Mouse (Mus musculus): ENCODE data around the gene 4930486L24Rik. TPM values are rescaled to one million over a fixed set of nuclear protein-coding genes. Genes with fewer than 3 reads are reported as not detected.
"Not testable (repeated sequence)": the region's sequence is repeated elsewhere in the genome, so short reads cannot be mapped to it uniquely, and the experiment has no call there.

Gene 4930486L24Rik
- total RNA-seq (2014; fragmentation: Nextera tagmentation) (not detected in 2 replicates), total RNA-seq (2017) (0.15 and 0.99 TPM in 2 replicates)

GRCm38 (mm10) chr13:60864281-60864680 is at the start of gene 4930486L24Rik:
TSS of gene 4930486L24Rik (minus strand) at chr13:60864475.
- no peak for ATAC-seq (replicated peaks; ENCODE audit: low FRiP score, low TSS enrichment, poor library complexity, severe bottlenecking)

GRCm38 (mm10) chr13:60904780-60905179 is 40.5 kb upstream of the 4930486L24Rik start, which contains the start of gene Tpbpb:
TSS of gene Tpbpb (minus strand) at chr13:60904880.
- not testable (repeated sequence) for ATAC-seq (replicated peaks; ENCODE audit: low FRiP score, low TSS enrichment, poor library complexity, severe bottlenecking)

- ATAC-seq (replicated peaks; ENCODE audit: low FRiP score, low TSS enrichment, poor library complexity, severe bottlenecking): peak; percentile 65
These were observed 33.1 kb upstream of the 4930486L24Rik start, which contains the start of gene Ctla2b for GRCm38 (mm10) chr13:60897328-60897727. TSS of gene Ctla2b (minus strand) at chr13:60897447.

- ATAC-seq (replicated peaks; ENCODE audit: low FRiP score, low TSS enrichment, poor library complexity, severe bottlenecking): not testable (repeated sequence)
These were observed 32.5 kb upstream of the 4930486L24Rik start, which contains the start of gene Gm49392 for GRCm38 (mm10) chr13:60896794-60897193. TSS of gene Gm49392 (minus strand) at chr13:60896894.

GRCm38 (mm10) chr13:60895406-60896160 is 31.3 kb upstream of the 4930486L24Rik start:
- ATAC-seq (replicated peaks; ENCODE audit: low FRiP score, low TSS enrichment, poor library complexity, severe bottlenecking): no peak

GRCm38 (mm10) chr13:60892301-60892700 is 28.0 kb upstream of the 4930486L24Rik start:
- ATAC-seq (replicated peaks; ENCODE audit: low FRiP score, low TSS enrichment, poor library complexity, severe bottlenecking): no peak

- ATAC-seq (replicated peaks; ENCODE audit: low FRiP score, low TSS enrichment, poor library complexity, severe bottlenecking): no peak
These were observed 15.8 kb downstream of the 4930486L24Rik start for GRCm38 (mm10) chr13:60848241-60849120.

- no peak for ATAC-seq (replicated peaks; ENCODE audit: low FRiP score, low TSS enrichment, poor library complexity, severe bottlenecking)
These were observed 21.1 kb downstream of the 4930486L24Rik start for GRCm38 (mm10) chr13:60843153-60843552.

- no peak for ATAC-seq (replicated peaks; ENCODE audit: low FRiP score, low TSS enrichment, poor library complexity, severe bottlenecking)
These were observed 21.6 kb downstream of the 4930486L24Rik start for GRCm38 (mm10) chr13:60842703-60843102.

GRCm38 (mm10) chr13:60839353-60839902 is 24.8 kb downstream of the 4930486L24Rik start:
- no peak for ATAC-seq (replicated peaks; ENCODE audit: low FRiP score, low TSS enrichment, poor library complexity, severe bottlenecking)

- no peak for ATAC-seq (replicated peaks; ENCODE audit: low FRiP score, low TSS enrichment, poor library complexity, severe bottlenecking)
These were observed 38.2 kb downstream of the 4930486L24Rik start for GRCm38 (mm10) chr13:60826052-60826451.

GRCm38 (mm10) chr13:60820486-60821175 is 43.6 kb downstream of the 4930486L24Rik start:
- ATAC-seq (replicated peaks; ENCODE audit: low FRiP score, low TSS enrichment, poor library complexity, severe bottlenecking): no peak

- ATAC-seq (replicated peaks; ENCODE audit: low FRiP score, low TSS enrichment, poor library complexity, severe bottlenecking): peak; percentile 65; the same call in 1 of the 2 replicates
These were observed 44.8 kb downstream of the 4930486L24Rik start for GRCm38 (mm10) chr13:60819469-60819868.

- no peak for ATAC-seq (replicated peaks; ENCODE audit: low FRiP score, low TSS enrichment, poor library complexity, severe bottlenecking)
These were observed 50.6 kb downstream of the 4930486L24Rik start for GRCm38 (mm10) chr13:60813722-60814121.

- ATAC-seq (replicated peaks; ENCODE audit: low FRiP score, low TSS enrichment, poor library complexity, severe bottlenecking): no peak
These were observed 51.5 kb downstream of the 4930486L24Rik start for GRCm38 (mm10) chr13:60812768-60813167.

GRCm38 (mm10) chr13:60809690-60810089 is 54.6 kb downstream of the 4930486L24Rik start:
- no peak for ATAC-seq (replicated peaks; ENCODE audit: low FRiP score, low TSS enrichment, poor library complexity, severe bottlenecking)

- ATAC-seq (replicated peaks; ENCODE audit: low FRiP score, low TSS enrichment, poor library complexity, severe bottlenecking): no peak
These were observed 61.5 kb downstream of the 4930486L24Rik start, which contains the start of gene Ctsll3 for GRCm38 (mm10) chr13:60802749-60803148. TSS of gene Ctsll3 (minus strand) at chr13:60802849.
